Mouse (Mus musculus): ENCODE results near the gene Olfr731. TPM values are rescaled to one million over a fixed set of nuclear protein-coding genes. Genes with fewer than 3 reads are reported as not detected.

Gene Olfr731
- not detected in 2 replicates for polyA plus RNA-seq (2015; fragmentation: Nextera tagmentation; extraction: Ambion mirVana)

- Histone ChIP-seq H3K4me3 (replicated peaks) (no peak within 1 kb of the TSS), H3K36me3 (no peaks in the 10 kb centered on the region), H3K9ac (no peak within 1 kb of the TSS), H3K27me3 (replicated peaks) (no peaks in the 10 kb centered on the region), H3K9me3 (no peaks in the 10 kb centered on the region), H3K4me1 (no peaks in the 10 kb centered on the region), H3K27ac (no peak within 1 kb of the TSS), H3K4me2 (no peak within 1 kb of the TSS)
- ATAC-seq (ENCODE audit: insufficient read depth, low FRiP score, low read depth): no peak
- 74% methylated on average over 4 of the region's 4 CpGs for WGBS
Observed at GRCm38 (mm10) chr14:50241766-50242165, at the start of gene Olfr731. Olfr731 (minus strand) TSS chr14:50241866.

DNA sequence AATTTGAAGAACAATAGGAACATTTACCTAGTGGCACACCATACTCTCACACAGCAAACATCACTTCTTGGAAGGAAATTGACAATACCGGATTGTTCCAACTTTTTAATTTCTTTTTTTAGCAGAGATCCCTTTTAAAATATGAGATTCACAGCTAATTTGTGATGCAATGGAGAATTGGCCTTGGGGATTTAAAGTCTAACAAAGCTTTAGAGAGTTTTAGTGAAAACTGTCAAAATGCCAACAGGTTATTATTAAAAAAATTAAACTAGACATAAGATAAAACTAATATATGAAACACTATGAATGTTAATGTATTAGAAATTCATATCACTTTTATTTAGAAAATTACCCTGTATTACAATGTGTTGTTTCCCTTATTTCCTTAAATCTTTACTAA lies 42.4 kb upstream of the Olfr731 start, which contains the start of gene Olfr732:
Gene Olfr732 (minus strand): TSS at position 101 of the 400 bp plus-strand sequence.
- 95% methylated on average over 1 of the region's 1 CpGs for WGBS
- Histone ChIP-seq H3K27me3 (replicated peaks) (no peaks in the 10 kb centered on the region), H3K4me2 (no peak within 1 kb of the TSS), H3K36me3 (no peaks in the 10 kb centered on the region), H3K4me3 (replicated peaks) (no peak within 1 kb of the TSS), H3K9me3 (no peaks in the 10 kb centered on the region), H3K4me1 (no peaks in the 10 kb centered on the region), H3K9ac (no peak within 1 kb of the TSS), H3K27ac (no peak within 1 kb of the TSS)
- ATAC-seq (ENCODE audit: insufficient read depth, low FRiP score, low read depth): no peak

GRCm38 (mm10) chr14:50188098-50188497 lies 53.6 kb downstream of the Olfr731 start, which contains the start of gene Olfr730:
Olfr730 (minus strand) TSS chr14:50188198.
- H3K36me3 ChIP-seq: no peaks in the 10 kb centered on the region
- no peaks in the 10 kb centered on the region for H3K4me1 ChIP-seq
- H3K4me2 ChIP-seq: no peak within 1 kb of the TSS
- no peak within 1 kb of the TSS for H3K9ac ChIP-seq
- no peaks in the 10 kb centered on the region for H3K27me3 ChIP-seq (replicated peaks)
- H3K27ac ChIP-seq: no peak within 1 kb of the TSS
- no peaks in the 10 kb centered on the region for H3K9me3 ChIP-seq
- no peak for ATAC-seq (ENCODE audit: insufficient read depth, low FRiP score, low read depth)
- H3K4me3 ChIP-seq (replicated peaks): no peak within 1 kb of the TSS
- WGBS: 34% methylated on average over 1 of the region's 1 CpGs

Other genes starting within 250 kb of the Olfr731 start
- gene Olfr725, start 201.5 kb downstream of the Olfr731 start, polyA plus RNA-seq (2015; fragmentation: Nextera tagmentation; extraction: Ambion mirVana): not detected in 2 replicates
- gene Olfr726, start 150.9 kb downstream of the Olfr731 start, polyA plus RNA-seq (2015; fragmentation: Nextera tagmentation; extraction: Ambion mirVana): not detected in 2 replicates
- not detected in 2 replicates for gene Olfr727, start 118.7 kb downstream of the Olfr731 start, polyA plus RNA-seq (2015; fragmentation: Nextera tagmentation; extraction: Ambion mirVana)
- not detected in 2 replicates for gene Olfr728, start 99.2 kb downstream of the Olfr731 start, polyA plus RNA-seq (2015; fragmentation: Nextera tagmentation; extraction: Ambion mirVana)
- not detected in 2 replicates for gene Olfr729, start 89.0 kb downstream of the Olfr731 start, polyA plus RNA-seq (2015; fragmentation: Nextera tagmentation; extraction: Ambion mirVana)
- gene Olfr730, start 53.7 kb downstream of the Olfr731 start, polyA plus RNA-seq (2015; fragmentation: Nextera tagmentation; extraction: Ambion mirVana): not detected in 2 replicates
- gene Olfr732, start 42.3 kb upstream of the Olfr731 start, polyA plus RNA-seq (2015; fragmentation: Nextera tagmentation; extraction: Ambion mirVana): not detected in 2 replicates
- not detected in 2 replicates for gene Olfr733, start 59.7 kb upstream of the Olfr731 start, polyA plus RNA-seq (2015; fragmentation: Nextera tagmentation; extraction: Ambion mirVana)
- gene Olfr734, start 84.9 kb upstream of the Olfr731 start, polyA plus RNA-seq (2015; fragmentation: Nextera tagmentation; extraction: Ambion mirVana): not detected in 2 replicates
- gene Olfr735, start 107.0 kb upstream of the Olfr731 start, polyA plus RNA-seq (2015; fragmentation: Nextera tagmentation; extraction: Ambion mirVana): not detected in 2 replicates
- gene Tlr11, start 116.0 kb upstream of the Olfr731 start, polyA plus RNA-seq (2015; fragmentation: Nextera tagmentation; extraction: Ambion mirVana): not detected in 2 replicates
- gene Olfr736, start 139.3 kb upstream of the Olfr731 start, polyA plus RNA-seq (2015; fragmentation: Nextera tagmentation; extraction: Ambion mirVana): not detected in 2 replicates
- not detected in 2 replicates for gene Olfr738, start 165.7 kb upstream of the Olfr731 start, polyA plus RNA-seq (2015; fragmentation: Nextera tagmentation; extraction: Ambion mirVana)
- gene Olfr739, start 176.8 kb upstream of the Olfr731 start, polyA plus RNA-seq (2015; fragmentation: Nextera tagmentation; extraction: Ambion mirVana): not detected in 2 replicates
- not detected in 2 replicates for gene Olfr740, start 203.7 kb upstream of the Olfr731 start, polyA plus RNA-seq (2015; fragmentation: Nextera tagmentation; extraction: Ambion mirVana)
- gene Olfr741, start 230.9 kb upstream of the Olfr731 start, polyA plus RNA-seq (2015; fragmentation: Nextera tagmentation; extraction: Ambion mirVana): not detected in 2 replicates